Mouse (Mus musculus) testis, adult 10 weeks (tissue): ENCODE measurements around the gene 1700030K09Rik. TPM values are rescaled to one million over a fixed set of nuclear protein-coding genes. Genes with fewer than 3 reads are reported as not detected.

Experiments used
- polyA plus RNA-seq: library from polyadenylated mRNA; stranded (reverse); fragments of 350-450 nt; fragmentation: Illumina TruSeq; extraction: RNeasy Lipid Tissue Mini Kit (QIAGEN cat#74804); gene quantifications from one replicate; pipeline ENCODE4 v1.2.3, GENCODE M21; 2014; ENCODE audit warnings: low read depth, low replicate concordance

Gene 1700030K09Rik
- polyA plus RNA-seq = 8.8 TPM

DNA sequence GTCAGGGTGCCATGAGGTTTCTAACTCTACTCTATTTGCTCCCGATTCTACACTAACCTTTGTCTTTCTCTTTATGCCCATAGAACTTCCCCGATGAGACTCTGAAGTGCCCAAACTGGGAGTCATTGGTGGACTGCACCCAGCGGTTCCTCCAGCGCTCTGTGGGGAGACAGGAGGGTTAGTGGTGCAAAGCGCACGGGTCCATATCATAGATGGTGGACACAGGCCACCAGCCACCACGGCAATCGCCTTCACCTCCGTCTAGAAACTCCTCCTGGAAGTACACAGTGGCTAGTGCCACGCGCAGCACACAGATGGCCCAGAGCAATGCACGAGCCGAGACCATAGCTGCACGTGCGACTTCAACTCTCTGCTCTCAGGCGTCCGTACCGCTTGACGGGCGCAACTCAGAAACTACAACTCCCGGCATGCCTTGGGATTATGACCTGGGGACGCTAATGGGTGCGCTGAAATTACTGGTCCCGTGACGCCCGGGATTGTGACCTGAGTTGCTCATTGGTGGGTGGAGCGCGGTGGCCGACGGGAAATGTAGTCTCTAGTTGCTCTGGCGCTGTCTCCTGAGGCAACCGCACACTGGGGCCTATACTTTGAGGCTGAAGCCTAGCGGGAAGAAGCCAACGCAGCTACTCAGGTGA, at the start of gene 1700030K09Rik, which contains the start of gene Calr3:
Gene 1700030K09Rik, plus strand, starts transcription at position 543 of the 656 bp plus-strand sequence.
Gene Calr3, minus strand, starts transcription at position 533 of the 656 bp plus-strand sequence.

DNA sequence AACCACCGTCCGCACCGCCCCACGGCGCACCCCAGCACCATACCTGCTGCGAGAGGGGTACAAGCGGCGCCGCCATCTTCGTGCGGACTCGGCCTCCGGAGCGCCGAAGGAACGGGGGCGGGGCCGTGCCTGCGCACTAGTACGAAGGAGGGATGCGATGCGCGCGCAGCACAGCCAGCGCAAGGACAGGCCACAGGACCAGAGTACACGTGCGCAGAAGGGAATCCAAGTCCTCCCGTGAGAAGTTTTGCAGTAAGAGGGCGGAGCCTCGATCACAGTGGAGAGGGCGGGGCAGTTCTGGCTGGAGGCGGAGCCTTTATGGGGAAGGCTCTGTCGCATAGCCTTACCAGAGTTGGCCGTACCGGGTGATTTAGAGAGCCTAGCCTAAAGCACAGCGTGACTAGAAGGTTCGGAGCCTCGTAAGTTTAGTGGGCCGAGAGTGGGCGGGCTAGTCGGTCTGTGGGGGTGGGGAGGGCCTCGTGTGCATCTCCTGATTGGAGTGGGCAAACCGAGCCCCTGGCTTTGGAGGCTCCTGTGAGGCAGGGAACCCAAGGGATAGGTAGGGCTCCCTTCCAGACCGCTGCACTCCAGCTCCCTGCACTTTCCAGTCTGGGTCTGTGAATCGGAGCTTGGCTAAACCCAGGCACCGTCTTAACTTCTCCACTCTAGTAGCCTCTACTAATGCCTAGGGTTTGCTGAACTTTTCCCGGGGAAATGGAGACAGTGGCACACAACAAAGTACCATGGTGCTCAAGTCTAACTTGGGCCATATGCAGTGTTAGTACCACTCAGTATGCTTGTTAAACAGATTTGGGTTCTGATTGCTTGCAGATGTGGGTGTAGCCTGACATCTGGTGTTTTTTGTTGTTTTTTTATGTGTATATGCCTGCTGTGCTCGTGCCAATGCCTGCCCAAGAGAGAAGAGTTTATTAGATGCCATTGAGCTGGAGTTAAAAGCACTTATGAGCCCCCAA, 22.0 kb upstream of the 1700030K09Rik start, which contains the start of gene Eps15l1:
Gene Eps15l1, minus strand, starts transcription at position 99 of the 974 bp plus-strand sequence.

DNA sequence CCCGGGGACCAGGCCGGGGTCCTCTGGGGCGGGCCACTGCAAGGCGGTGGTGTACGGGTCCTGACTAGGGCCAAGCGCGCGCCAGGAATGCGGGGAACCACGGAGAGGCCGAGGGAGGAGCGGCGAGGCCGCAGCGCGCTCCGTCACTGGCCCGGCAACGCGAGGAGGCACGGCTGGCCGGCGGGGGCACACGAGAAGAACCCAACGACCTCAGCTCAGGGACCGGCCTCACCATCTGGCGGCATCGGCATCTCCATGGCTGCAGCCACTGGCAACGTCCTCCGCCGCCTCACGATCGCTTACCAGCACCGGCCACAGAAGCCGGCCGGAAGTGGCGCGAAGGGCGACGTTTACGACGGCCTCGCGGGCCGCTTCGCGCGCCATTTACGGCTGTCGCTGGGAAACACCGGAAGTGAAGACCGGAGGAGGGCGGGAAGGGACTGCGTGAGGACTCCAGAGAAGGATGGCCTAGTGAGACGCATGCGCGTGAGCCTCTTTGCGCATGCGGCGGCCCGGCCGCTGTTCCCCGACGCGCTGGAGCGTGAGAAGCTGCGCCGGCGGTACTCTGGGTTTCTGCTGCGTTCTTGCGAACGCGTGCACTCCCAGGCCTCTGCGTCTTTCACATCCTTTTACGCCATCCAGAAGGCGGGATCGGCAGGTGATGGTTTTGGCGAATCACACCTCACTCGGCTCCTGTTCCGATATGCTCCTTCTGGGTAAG, 31.3 kb downstream of the 1700030K09Rik start, which contains the start of gene Cherp:
Gene Cherp, minus strand, starts transcription at position 401 of the 721 bp plus-strand sequence.

DNA sequence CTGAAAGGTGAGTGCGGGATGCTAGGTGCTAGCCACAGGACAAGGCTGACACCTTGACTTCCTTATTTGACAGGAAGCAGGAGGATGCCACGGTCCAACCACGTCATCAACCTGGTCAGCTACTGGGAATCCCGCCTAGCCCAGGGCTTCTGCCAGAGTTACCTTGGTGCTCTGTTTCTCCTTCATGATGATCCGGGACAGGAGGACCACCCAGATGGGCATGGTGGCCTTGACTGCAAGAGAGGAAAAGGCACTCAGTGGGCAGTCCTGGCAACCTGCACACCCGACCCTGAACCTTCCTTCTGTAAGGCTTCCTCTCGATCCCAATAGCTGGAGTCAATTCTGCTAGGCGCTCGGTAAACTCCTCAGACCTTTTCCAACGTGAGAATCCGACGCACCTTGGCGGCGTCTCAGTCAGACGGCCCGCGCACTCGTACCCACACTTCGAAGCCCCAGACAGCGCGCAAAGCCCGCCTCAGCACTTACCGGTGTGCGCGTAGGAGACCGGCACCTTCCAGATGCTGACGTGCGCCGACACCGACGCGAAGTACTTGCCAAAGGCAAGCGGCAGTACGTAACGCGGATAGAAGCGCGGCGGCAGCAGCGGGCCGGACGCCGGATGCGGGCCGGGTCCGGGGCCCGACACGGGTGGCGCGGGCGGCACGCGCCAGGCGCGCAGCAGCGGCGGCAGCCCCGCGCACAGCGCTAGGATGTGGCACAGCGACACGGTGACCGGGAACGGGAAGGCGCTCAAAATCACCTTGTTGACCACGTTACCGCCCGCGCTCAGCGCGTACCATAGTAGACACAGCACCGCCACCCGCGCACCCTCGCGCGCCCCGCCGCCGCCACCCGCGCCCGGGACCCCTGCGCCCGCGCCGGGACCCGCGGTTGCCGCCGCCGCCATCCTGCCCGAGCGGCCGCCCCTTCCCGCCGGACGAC, 48.3 kb downstream of the 1700030K09Rik start, which contains the start of gene Slc35e1:
Gene Slc35e1, minus strand, starts transcription at position 935 of the 942 bp plus-strand sequence.

Other genes starting within 250 kb of the 1700030K09Rik start
- gene Cib3, start 231.0 kb upstream of the 1700030K09Rik start, polyA plus RNA-seq = 0.31 TPM
- gene Gm11034, start 230.2 kb upstream of the 1700030K09Rik start, polyA plus RNA-seq = not detected
- gene Fam32a, start 224.2 kb upstream of the 1700030K09Rik start, polyA plus RNA-seq = 10.3 TPM
- gene Ap1m1, start 203.9 kb upstream of the 1700030K09Rik start, polyA plus RNA-seq = 90.0 TPM
- gene Gm10282, start 138.6 kb upstream of the 1700030K09Rik start, polyA plus RNA-seq = 0.81 TPM
- gene Klf2, start 124.8 kb upstream of the 1700030K09Rik start, polyA plus RNA-seq = 5.9 TPM
- 11.7 TPM for gene Eps15l1, start 22.4 kb upstream of the 1700030K09Rik start, polyA plus RNA-seq
- gene Calr3, start within 50 bp of the 1700030K09Rik start, polyA plus RNA-seq = 92.0 TPM
- gene Cherp, start 31.3 kb downstream of the 1700030K09Rik start, polyA plus RNA-seq = 4.6 TPM
- gene Slc35e1, start 48.7 kb downstream of the 1700030K09Rik start, polyA plus RNA-seq = 3.0 TPM
- gene Med26, start 104.4 kb downstream of the 1700030K09Rik start, polyA plus RNA-seq = 17.1 TPM
- 16.0 TPM for gene Smim7, start 127.2 kb downstream of the 1700030K09Rik start, polyA plus RNA-seq
- gene Tmem38a, start 128.2 kb downstream of the 1700030K09Rik start, polyA plus RNA-seq = 0.28 TPM
- 0.20 TPM for gene Nwd1, start 202.8 kb downstream of the 1700030K09Rik start, polyA plus RNA-seq